Mouse (Mus musculus): ENCODE data around the gene Dnajb12. TPM values are rescaled to one million over a fixed set of nuclear protein-coding genes. Genes with fewer than 3 reads are reported as not detected.
"Not testable (repeated sequence)": the region's sequence is repeated elsewhere in the genome, so short reads cannot be mapped to it uniquely, and the experiment has no call there.

Dnajb12 gene
- total and polyA plus RNA-seq, 3 experiments: 13.3 to 217 (median 41.7) TPM

- not testable (repeated sequence) for H3K79me2 ChIP-seq (ENCODE audit: control insufficient read depth, insufficient read depth, low read length, poor library complexity); H3K9me3 ChIP-seq (replicated peaks; ENCODE audit: insufficient read depth, low read length); H3K27me3 ChIP-seq (ENCODE audit: control insufficient read depth in 1 of 2, insufficient read depth in 2 of 2, low read length in 2 of 2)
- peak; percentile 70 for DNase-seq (ENCODE audit: low read depth, low spot score)
- H3K4me1 ChIP-seq (ENCODE audit: control insufficient read depth in 1 of 2, insufficient read depth in 2 of 2, low read length in 2 of 2): peaks cover 4 to 29% of the 10 kb centered on the region in 2 experiments
- H3K4me3 ChIP-seq (ENCODE audit: control insufficient read depth in 1 of 2, insufficient read depth in 1 of 2, low read depth in 2 of 2, low read length in 2 of 2): peak overlapping the region in 1 of 2 experiments; percentile 38; a peak in 1 of 4 replicates
- H3K36me3 ChIP-seq (ENCODE audit: control insufficient read depth in 1 of 2, insufficient read depth in 2 of 2, low read length in 2 of 2): peaks cover 0 to 25% of the 10 kb centered on the region in 2 experiments; a peak in 2 of 4 replicates
- H3K9ac ChIP-seq (ENCODE audit: control insufficient read depth, low read depth, low read length, poor library complexity, severe bottlenecking): peak overlapping the region; percentile 42
- TF ChIP-seq ELF1 (IDR thresholded peaks at IDR 0.05; ENCODE audit: low read depth, low read length): 0 out of 2 replicates have a peak, but pooled peaks have one; percentile 31
- peak; percentile 98 for TF ChIP-seq TBP (IDR thresholded peaks at IDR 0.05; ENCODE audit: low read depth, low read length)
- peak; percentile 60; the same call in 1 of the 2 replicates for TF ChIP-seq MAFK (IDR thresholded peaks at IDR 0.05; ENCODE audit: borderline replicate concordance, low read depth, low read length)
- peak overlapping the region; percentile 84 for H3K27ac ChIP-seq (ENCODE audit: control insufficient read depth, low read depth, low read length)
Observed at GRCm38 (mm10) chr10:59872651-59873050, 6.7 kb upstream of the Dnajb12 start.

- DNase-seq (ENCODE audit: low read depth, low spot score): no peak
- H3K79me2 ChIP-seq (ENCODE audit: control insufficient read depth, insufficient read depth, low read length, poor library complexity): peaks cover 3% of the 10 kb centered on the region; the same call in 1 of the 2 replicates
- peak; percentile 65 for TF ChIP-seq TCF12 (IDR thresholded peaks at IDR 0.05; ENCODE audit: low read depth, low read length)
- peak; percentile 71 for TF ChIP-seq ETS1 (IDR thresholded peaks at IDR 0.05; ENCODE audit: low read depth, low read length)
- TF ChIP-seq ELF1 (IDR thresholded peaks at IDR 0.05; ENCODE audit: low read depth, low read length): peak; percentile 44; the same call in 1 of the 2 replicates
- no peak for TF ChIP-seq HCFC1 (IDR thresholded peaks at IDR 0.05; ENCODE audit: low read depth, low read length)
- no peak for TF ChIP-seq NELFE (IDR thresholded peaks at IDR 0.05; ENCODE audit: low read depth, low read length)
- TF ChIP-seq POLR2A (IDR thresholded peaks at IDR 0.05; ENCODE audit: control insufficient read depth in 1 of 2, insufficient read depth in 1 of 2, low read depth in 1 of 2, low read length in 2 of 2, poor library complexity in 1 of 2): peak in 1 of 2 experiments; percentile 50; a peak in 1 of 4 replicates
- TF ChIP-seq EP300 (IDR thresholded peaks at IDR 0.05; ENCODE audit: low read depth in 1 of 2, low read length in 2 of 2): peak; percentile 79 to 83
- peak; percentile 85 for TF ChIP-seq GATA1 (IDR thresholded peaks at IDR 0.05; ENCODE audit: low read depth, low read length)
- H3K36me3 ChIP-seq (ENCODE audit: control insufficient read depth in 1 of 2, insufficient read depth in 2 of 2, low read length in 2 of 2): peaks cover 0 to 25% of the 10 kb centered on the region in 2 experiments; a peak in 2 of 4 replicates
- H3K9me3 ChIP-seq (replicated peaks; ENCODE audit: insufficient read depth, low read length): no peaks in the 10 kb centered on the region
- peak overlapping the region; percentile 84 for H3K27ac ChIP-seq (ENCODE audit: control insufficient read depth, low read depth, low read length)
- peaks cover 4 to 29% of the 10 kb centered on the region in 2 experiments for H3K4me1 ChIP-seq (ENCODE audit: control insufficient read depth in 1 of 2, insufficient read depth in 2 of 2, low read length in 2 of 2)
- H3K27me3 ChIP-seq (ENCODE audit: control insufficient read depth in 1 of 2, insufficient read depth in 2 of 2, low read length in 2 of 2): no peaks in the 10 kb centered on the region
- peak overlapping the region; percentile 38 to 71 for H3K4me3 ChIP-seq (ENCODE audit: control insufficient read depth in 1 of 2, insufficient read depth in 1 of 2, low read depth in 2 of 2, low read length in 2 of 2)
- H3K9ac ChIP-seq (ENCODE audit: control insufficient read depth, low read depth, low read length, poor library complexity, severe bottlenecking): peak overlapping the region; percentile 51
Observed at GRCm38 (mm10) chr10:59873206-59873605, 6.2 kb upstream of the Dnajb12 start.

DNA sequence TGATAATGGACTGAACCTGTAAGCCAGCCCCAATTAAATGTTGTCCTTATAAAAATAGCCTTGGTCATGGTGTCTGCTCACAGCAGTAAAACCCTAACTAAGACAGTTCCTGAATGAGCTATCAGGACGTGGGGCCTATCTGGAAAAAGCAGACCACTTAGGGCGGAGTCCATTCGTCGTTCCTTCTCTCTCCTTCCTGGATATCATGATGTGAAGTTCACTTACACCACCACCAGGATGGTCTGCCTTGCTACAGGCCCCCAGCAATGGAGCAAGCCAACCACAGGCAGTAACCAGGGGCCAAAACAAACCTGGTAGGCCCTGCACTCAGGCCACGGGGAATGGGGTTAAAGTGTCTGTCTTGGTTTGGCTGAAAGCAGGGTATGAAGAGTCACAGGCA lies 5.7 kb upstream of the Dnajb12 start:
- H3K27me3 ChIP-seq (ENCODE audit: control insufficient read depth in 1 of 2, insufficient read depth in 2 of 2, low read length in 2 of 2): no peaks in the 10 kb centered on the region
- H3K36me3 ChIP-seq (ENCODE audit: control insufficient read depth in 1 of 2, insufficient read depth in 2 of 2, low read length in 2 of 2): peaks cover 0 to 25% of the 10 kb centered on the region in 2 experiments; a peak in 2 of 4 replicates
- no peaks in the 10 kb centered on the region for H3K9me3 ChIP-seq (replicated peaks; ENCODE audit: insufficient read depth, low read length)
- H3K79me2 ChIP-seq (ENCODE audit: control insufficient read depth, insufficient read depth, low read length, poor library complexity): peaks cover 3% of the 10 kb centered on the region; the same call in 1 of the 2 replicates
- DNase-seq (ENCODE audit: low read depth, low spot score): peak; percentile 91
- H3K4me1 ChIP-seq (ENCODE audit: control insufficient read depth in 1 of 2, insufficient read depth in 2 of 2, low read length in 2 of 2): peaks cover 4 to 29% of the 10 kb centered on the region in 2 experiments
- H3K27ac ChIP-seq (ENCODE audit: control insufficient read depth, low read depth, low read length): peak overlapping the region; percentile 84
- peak overlapping the region; percentile 51 for H3K9ac ChIP-seq (ENCODE audit: control insufficient read depth, low read depth, low read length, poor library complexity, severe bottlenecking)
- peak overlapping the region; percentile 38 to 71 for H3K4me3 ChIP-seq (ENCODE audit: control insufficient read depth in 1 of 2, insufficient read depth in 1 of 2, low read depth in 2 of 2, low read length in 2 of 2)
- no peak for TF ChIP-seq GABPA (IDR thresholded peaks at IDR 0.05; ENCODE audit: low read depth, low read length)
- TF ChIP-seq TAL1 (IDR thresholded peaks at IDR 0.05; ENCODE audit: low read length): peak; percentile 73
- TF ChIP-seq GATA1 (IDR thresholded peaks at IDR 0.05; ENCODE audit: low read depth, low read length): peak; percentile 57; the same call in 1 of the 2 replicates
- peak; percentile 2; the same call in 1 of the 2 replicates for TF ChIP-seq ETS1 (IDR thresholded peaks at IDR 0.05; ENCODE audit: low read depth, low read length)
- TF ChIP-seq SIN3A (IDR thresholded peaks at IDR 0.05; ENCODE audit: low read length): peak; percentile 62
- no peak for TF ChIP-seq MXI1 (IDR thresholded peaks at IDR 0.05; ENCODE audit: low read depth, low read length)
- TF ChIP-seq E2F4 (IDR thresholded peaks at IDR 0.05; ENCODE audit: borderline replicate concordance, low read depth, low read length): 0 out of 2 replicates have a peak, but pooled peaks have one; percentile 4
- peak; percentile 11; the same call in 1 of the 2 replicates for TF ChIP-seq ZC3H11A (IDR thresholded peaks at IDR 0.05; ENCODE audit: low read depth, low read length)
- TF ChIP-seq RCOR1 (IDR thresholded peaks at IDR 0.05; ENCODE audit: low read depth, low read length): peak; percentile 6; the same call in 1 of the 2 replicates
- TF ChIP-seq JUND (IDR thresholded peaks at IDR 0.05; ENCODE audit: low read depth, low read length): no peak
- TF ChIP-seq CTCF (IDR thresholded peaks at IDR 0.05 in 2 of 3, conservative IDR thresholded peaks at IDR 0.05 in 1 of 3; ENCODE audit: control insufficient read depth in 1 of 3, insufficient read depth in 1 of 3, low read depth in 2 of 3, low read length in 3 of 3, poor library complexity in 1 of 3, severe bottlenecking in 1 of 3): peak in 2 of 3 experiments; percentile 22 to 30; a peak in 3 of 6 replicates
- TF ChIP-seq TCF12 (IDR thresholded peaks at IDR 0.05; ENCODE audit: low read depth, low read length): peak; percentile 42; the same call in 1 of the 2 replicates
- TF ChIP-seq POLR2AphosphoS2 (IDR thresholded peaks at IDR 0.05; ENCODE audit: low read length): peak; percentile 77
- peak; percentile 19; the same call in 1 of the 2 replicates for TF ChIP-seq NELFE (IDR thresholded peaks at IDR 0.05; ENCODE audit: low read depth, low read length)
- TF ChIP-seq EP300 (IDR thresholded peaks at IDR 0.05; ENCODE audit: low read depth in 1 of 2, low read length in 2 of 2): peak; percentile 4 to 70; a peak in 2 of 4 replicates

Measured in MEL (cell line).